Mouse (Mus musculus) brain, embryonic 14.5 days (tissue): Measurements from ENCODE around the gene Gm21897.

Experiments
- CTCF ChIP-seq: fragments of 200-500 bp; IDR thresholded peaks from 2 replicates; pipeline ENCODE4 v1.5.1; 2012; ENCODE audit warnings: inconsistent platforms, mild to moderate bottlenecking, moderate library complexity, borderline replicate concordance; ENCODE audit not compliant: insufficient read depth, insufficient read length; ENCODE audit errors: extremely low read depth
- POLR2A ChIP-seq: fragments of 200-500 bp; IDR thresholded peaks from 2 replicates; pipeline ENCODE4 v1.6.1; 2012; ENCODE audit warnings: mild to moderate bottlenecking, inconsistent platforms, borderline replicate concordance; ENCODE audit not compliant: poor library complexity, insufficient read depth, insufficient read length, severe bottlenecking; ENCODE audit errors: extremely low read depth

DNA sequence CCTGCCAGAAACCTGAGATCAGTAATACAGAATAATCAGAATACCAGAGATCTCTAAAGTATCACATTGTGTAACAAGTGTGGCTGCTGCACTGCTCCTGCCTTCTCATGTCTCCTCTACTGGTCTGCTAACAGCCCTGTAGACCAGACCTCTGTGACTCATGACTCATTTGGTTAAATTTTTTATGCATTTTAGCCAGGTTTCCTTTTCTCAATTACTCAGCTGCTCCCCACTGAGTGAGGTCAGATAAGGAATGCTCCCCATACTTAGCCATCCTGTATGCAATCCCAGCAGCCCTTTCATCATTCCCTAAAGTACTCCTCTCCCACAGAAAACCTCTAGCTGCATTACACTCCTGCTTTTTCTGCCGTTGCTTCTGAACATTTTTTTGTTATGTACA is 23.0 kb upstream of the Gm21897 start:
- TF ChIP-seq POLR2A (no peak), CTCF (no peak)
